Mouse (Mus musculus): Measurements from ENCODE around the gene Il21r. TPM values are rescaled to one million over a fixed set of nuclear protein-coding genes. Genes with fewer than 3 reads are reported as not detected.

The Il21r gene
- polyA plus RNA-seq, 1 experiment from 2014 or later: 0.55 TPM

DNA sequence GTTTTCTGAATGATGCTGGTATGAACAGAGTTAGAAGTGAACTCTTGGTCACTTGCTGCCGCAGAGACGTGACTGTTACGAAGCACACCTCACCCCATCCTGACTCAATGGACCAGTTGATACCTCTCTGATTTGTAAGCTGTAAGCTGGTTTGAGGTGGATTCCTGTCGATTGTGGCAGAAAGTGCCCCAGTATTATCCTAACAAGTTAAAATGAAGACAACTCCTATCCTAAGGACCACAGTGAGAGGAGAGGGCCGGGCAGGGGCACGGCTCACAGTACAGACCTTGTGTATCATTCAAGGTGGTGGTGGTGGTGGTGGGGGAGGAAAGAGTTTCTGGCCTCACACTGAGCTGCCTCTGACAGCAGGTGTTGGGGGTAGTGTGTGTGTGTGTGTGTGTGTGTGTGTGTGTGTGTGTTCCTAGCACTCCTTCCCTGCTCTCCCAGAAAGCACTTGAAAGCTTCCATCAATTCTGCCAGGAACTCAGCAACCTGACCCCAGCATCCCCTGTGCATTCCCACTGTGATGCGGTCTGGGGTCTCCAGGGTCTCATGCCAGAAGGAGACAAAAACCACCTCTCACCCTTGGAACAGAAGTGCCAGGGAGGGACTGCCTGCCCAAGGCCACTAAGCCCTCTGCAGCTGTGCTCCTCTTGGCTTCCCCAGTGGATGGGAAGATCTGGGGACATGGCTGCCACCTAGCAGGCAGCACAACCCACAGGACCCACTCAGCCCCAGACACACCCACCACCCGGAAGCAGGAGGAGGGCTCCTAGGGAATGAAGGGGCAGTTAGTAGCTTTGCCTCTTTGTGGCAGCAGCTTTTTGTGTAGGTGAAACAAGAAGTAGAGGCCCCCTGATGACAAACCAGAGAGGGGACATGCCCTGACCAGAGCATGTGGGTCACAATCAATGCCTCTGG lies 34.3 kb downstream of the Il21r start:
- ATAC-seq (ENCODE audit: low FRiP score, low read depth): no peak
- H3K9ac ChIP-seq: no peak overlapping the region

DNA sequence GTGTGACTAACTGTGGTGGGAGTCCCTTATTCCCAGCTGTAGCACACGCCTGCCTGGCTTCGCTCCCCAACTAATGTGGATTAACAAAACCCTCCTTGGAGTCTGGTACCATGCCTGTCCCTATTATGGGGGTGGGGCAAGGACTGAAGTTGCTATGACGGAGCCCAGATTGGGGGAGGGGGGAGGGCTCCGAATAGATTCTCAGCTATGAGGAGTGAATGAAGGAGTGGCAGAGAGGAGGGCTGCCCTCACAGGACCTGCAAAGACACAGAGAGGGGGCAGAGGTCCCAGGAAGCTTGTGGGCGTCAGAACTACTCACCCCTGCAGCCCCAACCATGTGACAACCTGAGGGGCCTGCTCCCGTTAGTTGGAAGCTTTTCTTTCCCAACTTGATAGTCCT lies 35.1 kb downstream of the Il21r start:
- Histone ChIP-seq H3K4me2 (replicated peaks) (no peak overlapping the region), H3K9ac (no peak overlapping the region), H3K27me3 (no peaks in the 10 kb centered on the region), H3K27ac (no peak overlapping the region), H3K4me3 (no peak overlapping the region), H3K36me3 (peaks cover 42% of the 10 kb centered on the region), H3K4me1 (peaks cover 28% of the 10 kb centered on the region), H3K9me3 (no peaks in the 10 kb centered on the region)
- 75% methylated on average over 6 of the region's 6 CpGs for WGBS
- no peak for ATAC-seq (ENCODE audit: low FRiP score, low read depth)

More for the DNA sequence above, 34.3 kb downstream of the Il21r start:
- WGBS: 81% methylated on average over 8 of the region's 8 CpGs
- H3K9me3 ChIP-seq: no peaks in the 10 kb centered on the region
- H3K4me3 ChIP-seq: no peak overlapping the region
- H3K4me2 ChIP-seq (replicated peaks): no peak overlapping the region
- H3K27ac ChIP-seq: no peak overlapping the region
- H3K36me3 ChIP-seq: peaks cover 33% of the 10 kb centered on the region
- no peaks in the 10 kb centered on the region for H3K27me3 ChIP-seq
- peaks cover 28% of the 10 kb centered on the region for H3K4me1 ChIP-seq

DNA sequence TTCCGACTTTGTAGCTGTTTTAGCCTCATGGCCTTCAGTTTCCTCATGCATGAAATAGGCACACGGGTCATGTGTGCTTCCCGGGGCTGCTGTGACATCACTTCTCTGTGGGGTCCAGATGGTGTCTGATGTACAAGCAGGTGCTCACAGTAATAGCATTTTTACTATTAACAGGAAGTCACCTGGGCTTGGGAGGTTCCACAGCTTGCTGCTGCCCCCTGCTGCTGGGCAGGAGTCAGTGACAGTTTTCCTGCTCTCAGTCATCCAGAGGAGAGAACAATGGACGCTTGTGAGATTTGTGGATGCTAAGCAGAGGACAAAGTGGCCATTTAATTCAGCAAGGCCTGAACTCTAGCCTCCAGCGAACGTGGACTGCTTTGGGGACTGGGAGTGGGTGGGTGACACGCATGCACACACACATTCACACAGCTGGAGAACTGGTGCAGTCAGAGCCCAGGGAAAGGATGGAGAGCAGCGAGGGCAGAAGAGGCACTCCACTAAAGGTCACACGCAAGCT lies 35.7 kb downstream of the Il21r start:
- no peaks in the 10 kb centered on the region for H3K27me3 ChIP-seq
- H3K9ac ChIP-seq: 0 out of 2 replicates have a peak overlapping the region, but pooled peaks have one; percentile 5
- WGBS: 39% methylated on average over 9 of the region's 9 CpGs
- no peak overlapping the region for H3K4me3 ChIP-seq
- peak; percentile 60 for ATAC-seq (ENCODE audit: low FRiP score, low read depth)
- H3K36me3 ChIP-seq: peaks cover 48% of the 10 kb centered on the region
- no peak overlapping the region for H3K4me2 ChIP-seq (replicated peaks)
- H3K9me3 ChIP-seq: no peaks in the 10 kb centered on the region
- peaks cover 28% of the 10 kb centered on the region for H3K4me1 ChIP-seq
- peak overlapping the region; percentile 55 for H3K27ac ChIP-seq

DNA sequence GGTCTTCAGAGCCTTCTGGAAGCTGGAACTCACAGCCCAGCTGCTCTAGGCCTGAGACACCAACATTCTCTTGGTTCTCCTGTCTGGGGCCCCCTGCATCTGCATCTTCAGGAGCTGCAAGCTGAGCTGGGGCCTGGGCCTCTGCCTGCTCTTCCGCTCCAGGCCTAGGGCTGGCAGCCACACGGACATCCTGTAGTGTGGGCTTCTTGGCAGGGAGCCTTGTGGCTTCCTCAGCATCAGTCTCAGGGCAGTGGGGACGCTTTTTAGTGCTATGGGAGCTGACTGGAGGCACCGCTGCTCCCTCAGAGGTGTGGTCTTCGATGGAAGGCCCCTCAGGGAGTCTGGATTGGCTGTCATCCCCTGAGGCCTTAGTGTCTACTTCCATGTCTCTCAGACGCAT lies 40.7 kb downstream of the Il21r start:
- H3K27ac ChIP-seq: no peak overlapping the region
- WGBS: 87% methylated on average over 6 of the region's 6 CpGs
- ATAC-seq (ENCODE audit: low FRiP score, low read depth): no peak
- H3K4me3 ChIP-seq: no peak overlapping the region
- H3K9me3 ChIP-seq: no peaks in the 10 kb centered on the region
- peaks cover 97% of the 10 kb centered on the region for H3K36me3 ChIP-seq
- no peak overlapping the region for H3K4me2 ChIP-seq (replicated peaks)
- no peak overlapping the region for H3K9ac ChIP-seq
- H3K4me1 ChIP-seq: peaks cover 8% of the 10 kb centered on the region; the same call in 1 of the 2 replicates
- no peaks in the 10 kb centered on the region for H3K27me3 ChIP-seq

DNA sequence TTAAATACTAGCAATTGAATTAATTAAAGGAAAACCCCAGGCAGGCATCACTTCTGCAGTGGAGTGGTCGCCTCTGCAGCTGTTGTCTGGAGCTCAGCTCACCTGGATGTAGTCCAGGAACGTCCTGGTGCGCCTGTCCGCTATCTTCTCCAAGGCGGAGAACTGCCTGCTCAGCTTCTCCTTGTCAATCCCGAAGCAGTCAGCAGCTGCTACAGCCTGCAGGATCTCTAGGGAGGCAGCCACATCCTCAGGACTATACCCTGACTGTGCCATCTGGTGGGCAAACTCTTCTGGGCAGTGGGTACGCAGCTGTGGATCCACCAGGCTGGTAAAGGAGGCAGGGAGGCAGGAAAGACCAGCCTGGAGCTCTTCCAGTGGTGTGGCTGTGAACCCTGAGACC lies 42.2 kb downstream of the Il21r start:
- H3K9me3 ChIP-seq: no peaks in the 10 kb centered on the region
- no peak overlapping the region for H3K27ac ChIP-seq
- no peaks in the 10 kb centered on the region for H3K27me3 ChIP-seq
- WGBS: 93% methylated on average over 7 of the region's 7 CpGs
- H3K4me3 ChIP-seq: no peak overlapping the region
- H3K9ac ChIP-seq: no peak overlapping the region
- no peak for ATAC-seq (ENCODE audit: low FRiP score, low read depth)
- H3K4me1 ChIP-seq: no peaks in the 10 kb centered on the region
- H3K4me2 ChIP-seq (replicated peaks): no peak overlapping the region
- H3K36me3 ChIP-seq: peaks cover 100% of the 10 kb centered on the region

DNA sequence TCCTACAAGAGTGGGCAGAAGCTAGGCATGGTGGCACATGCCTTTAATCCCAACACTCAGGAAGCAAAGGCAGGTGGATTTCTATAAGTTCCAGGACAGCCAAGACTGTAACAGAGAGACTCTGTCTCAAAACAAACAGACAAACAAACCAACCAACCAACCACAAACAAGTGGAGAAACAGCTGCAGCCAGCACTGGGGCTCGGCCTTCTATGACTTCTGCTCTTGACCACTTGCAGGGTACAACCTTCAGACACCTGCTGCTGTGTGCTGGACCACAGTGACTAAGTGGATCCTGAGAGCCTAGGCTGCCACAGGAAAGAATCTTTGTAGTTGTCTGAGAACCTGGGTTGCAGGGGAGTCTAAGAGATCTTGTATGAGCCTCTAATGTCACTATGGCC lies 45.8 kb downstream of the Il21r start:
- Histone ChIP-seq H3K4me3 (no peak overlapping the region), H3K9me3 (no peaks in the 10 kb centered on the region), H3K36me3 (peaks cover 100% of the 10 kb centered on the region), H3K4me1 (no peaks in the 10 kb centered on the region), H3K27ac (no peak overlapping the region), H3K9ac (no peak overlapping the region), H3K4me2 (replicated peaks) (no peak overlapping the region), H3K27me3 (no peaks in the 10 kb centered on the region)
- ATAC-seq (ENCODE audit: low FRiP score, low read depth): no peak
- WGBS: 95% methylated on average over 1 of the region's 1 CpGs

DNA sequence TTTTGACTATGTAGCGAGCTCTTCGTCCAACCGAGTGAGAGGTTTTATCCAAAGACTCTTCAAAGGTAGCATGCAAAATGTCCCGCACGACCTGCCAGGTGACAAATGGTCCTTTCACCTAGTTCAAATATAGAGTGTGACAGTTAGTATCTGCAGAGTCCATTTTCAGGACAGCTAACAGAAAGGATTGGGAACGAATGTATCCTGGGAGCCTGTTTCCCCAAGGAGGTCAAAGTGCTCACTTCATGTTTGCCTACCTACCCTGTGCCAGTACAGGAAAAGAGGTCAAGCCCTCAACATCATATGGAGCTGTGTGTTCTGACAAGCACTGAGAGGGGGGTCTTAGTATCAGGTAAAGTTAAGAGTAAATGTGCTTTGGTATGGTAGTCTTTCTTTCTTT lies 54.3 kb downstream of the Il21r start:
- H3K4me1 ChIP-seq: no peaks in the 10 kb centered on the region
- no peaks in the 10 kb centered on the region for H3K9me3 ChIP-seq
- H3K27ac ChIP-seq: no peak overlapping the region
- no peak overlapping the region for H3K4me2 ChIP-seq (replicated peaks)
- H3K4me3 ChIP-seq: no peak overlapping the region
- H3K27me3 ChIP-seq: no peaks in the 10 kb centered on the region
- H3K9ac ChIP-seq: no peak overlapping the region
- 95% methylated on average over 6 of the region's 6 CpGs for WGBS
- no peak for ATAC-seq (ENCODE audit: low FRiP score, low read depth)
- H3K36me3 ChIP-seq: peaks cover 100% of the 10 kb centered on the region

DNA sequence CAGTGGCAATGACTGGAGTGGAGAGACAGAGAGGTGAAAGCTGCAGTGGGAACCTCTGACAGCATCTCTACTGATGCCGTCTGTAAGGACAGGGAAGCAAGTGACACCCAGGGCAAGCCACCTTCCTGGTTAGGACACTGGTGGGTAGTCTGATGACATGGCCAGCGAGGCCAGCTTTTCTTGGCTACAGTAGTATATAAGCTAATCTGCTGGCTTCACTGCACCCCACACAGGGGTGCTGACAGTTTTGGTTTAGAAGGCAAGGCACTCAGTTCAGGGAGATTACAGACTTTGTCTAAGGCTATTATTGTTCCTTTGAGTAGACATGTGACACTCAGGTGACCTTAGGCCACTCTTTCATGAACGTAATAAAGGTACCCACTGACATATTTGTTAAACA lies 60.4 kb downstream of the Il21r start:
- Histone ChIP-seq H3K36me3 (peaks cover 93% of the 10 kb centered on the region), H3K27ac (no peak overlapping the region), H3K4me2 (replicated peaks) (no peak overlapping the region), H3K9me3 (no peaks in the 10 kb centered on the region), H3K27me3 (no peaks in the 10 kb centered on the region), H3K4me3 (no peak overlapping the region), H3K9ac (no peak overlapping the region), H3K4me1 (no peaks in the 10 kb centered on the region)
- ATAC-seq (ENCODE audit: low FRiP score, low read depth): no peak
- 85% methylated on average over 3 of the region's 3 CpGs for WGBS

DNA sequence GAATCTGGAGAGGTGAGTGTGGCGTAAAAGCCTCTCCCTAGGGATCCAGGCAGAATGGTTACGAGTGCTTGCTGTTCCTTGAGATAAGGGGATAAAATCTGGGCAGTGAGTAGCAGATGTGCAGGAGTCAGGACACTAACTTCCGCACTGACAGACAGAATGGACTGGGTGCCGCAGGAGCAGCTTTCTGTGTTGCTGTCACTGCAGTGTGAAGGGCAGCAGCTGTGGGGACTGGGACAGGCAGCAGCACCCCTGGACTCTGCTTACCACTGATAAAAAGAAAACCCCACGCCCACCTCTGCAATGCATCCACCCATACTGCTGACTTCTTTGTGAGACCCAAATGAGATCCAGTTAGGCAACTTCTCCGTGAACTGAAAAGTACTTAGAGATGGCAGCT lies 67.6 kb downstream of the Il21r start:
- H3K9me3 ChIP-seq: no peaks in the 10 kb centered on the region
- no peak for ATAC-seq (ENCODE audit: low FRiP score, low read depth)
- H3K27ac ChIP-seq: no peak overlapping the region
- no peak overlapping the region for H3K4me2 ChIP-seq (replicated peaks)
- H3K4me1 ChIP-seq: no peaks in the 10 kb centered on the region
- H3K9ac ChIP-seq: no peak overlapping the region
- no peaks in the 10 kb centered on the region for H3K27me3 ChIP-seq
- 92% methylated on average over 6 of the region's 6 CpGs for WGBS
- no peak overlapping the region for H3K4me3 ChIP-seq
- H3K36me3 ChIP-seq: peaks cover 100% of the 10 kb centered on the region

DNA sequence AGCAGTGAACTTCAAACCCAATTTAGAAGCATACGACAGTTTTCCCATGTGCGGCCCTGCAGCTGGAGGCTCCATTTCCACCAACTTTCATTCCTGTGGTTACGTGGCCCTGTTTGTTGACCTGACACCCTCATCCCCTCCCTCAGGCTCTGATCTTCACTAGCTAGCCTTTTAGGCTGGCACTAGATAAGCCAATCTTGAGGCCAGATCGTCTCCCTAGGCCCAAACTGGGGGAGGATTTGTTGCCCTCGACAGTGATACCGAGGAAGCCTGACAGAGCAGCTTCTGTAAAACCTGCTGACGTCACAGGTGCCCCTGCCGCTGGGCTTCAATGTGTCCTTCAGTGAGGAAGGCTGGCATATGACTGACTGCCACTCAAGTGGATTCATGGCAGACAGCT lies 68.2 kb downstream of the Il21r start:
- no peak overlapping the region for H3K4me2 ChIP-seq (replicated peaks)
- H3K4me3 ChIP-seq: no peak overlapping the region
- H3K9ac ChIP-seq: no peak overlapping the region
- no peaks in the 10 kb centered on the region for H3K4me1 ChIP-seq
- no peaks in the 10 kb centered on the region for H3K9me3 ChIP-seq
- H3K36me3 ChIP-seq: peaks cover 100% of the 10 kb centered on the region
- no peak for ATAC-seq (ENCODE audit: low FRiP score, low read depth)
- WGBS: 88% methylated on average over 8 of the region's 8 CpGs
- no peak overlapping the region for H3K27ac ChIP-seq
- no peaks in the 10 kb centered on the region for H3K27me3 ChIP-seq

DNA sequence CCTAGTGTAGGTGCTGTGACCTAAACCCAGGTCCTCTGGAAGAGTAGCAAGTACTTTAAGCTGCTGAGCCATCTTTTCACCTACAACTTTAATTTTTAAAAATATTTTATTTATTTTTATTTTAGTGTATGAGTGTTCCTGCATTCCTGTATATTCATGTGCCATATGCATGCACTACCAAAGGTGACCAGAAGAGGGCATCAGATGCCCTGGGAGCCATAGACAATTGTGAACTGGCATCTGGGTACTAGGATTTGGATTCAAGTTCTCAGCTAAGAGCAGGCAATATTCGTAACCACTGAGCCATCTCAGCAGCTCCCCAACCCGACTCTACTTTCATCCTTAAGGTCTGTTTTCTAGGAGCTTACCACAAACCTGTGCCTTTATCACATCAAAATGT lies 71.7 kb downstream of the Il21r start:
- no peak for ATAC-seq (ENCODE audit: low FRiP score, low read depth)
- 72% methylated on average over 2 of the region's 2 CpGs for WGBS
- Histone ChIP-seq H3K9me3 (no peaks in the 10 kb centered on the region), H3K27ac (no peak overlapping the region), H3K4me3 (no peak overlapping the region), H3K36me3 (peaks cover 100% of the 10 kb centered on the region), H3K9ac (no peak overlapping the region), H3K4me2 (replicated peaks) (no peak overlapping the region), H3K27me3 (no peaks in the 10 kb centered on the region), H3K4me1 (no peaks in the 10 kb centered on the region)

DNA sequence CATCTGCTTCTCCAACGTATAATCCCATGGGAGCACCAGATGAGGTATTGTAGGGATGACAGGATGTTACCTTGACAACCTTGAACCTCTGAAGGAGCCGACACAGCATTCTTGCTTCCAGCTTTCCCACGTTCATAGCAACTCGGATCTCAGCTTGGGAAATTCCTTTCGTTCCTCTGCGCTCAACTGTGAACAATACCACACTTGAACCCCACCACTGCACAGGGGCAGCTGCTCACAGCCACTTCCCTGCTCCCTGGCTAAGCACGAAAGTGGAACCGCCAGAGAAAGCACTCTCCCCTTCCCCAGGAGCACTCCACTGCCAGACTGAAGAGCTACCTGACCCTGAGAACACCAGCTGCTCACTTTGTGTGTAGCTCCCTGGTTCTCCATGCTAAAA lies 75.5 kb downstream of the Il21r start:
- 91% methylated on average over 8 of the region's 8 CpGs for WGBS

More for the DNA sequence above, 75.5 kb downstream of the Il21r start:
- Histone ChIP-seq H3K4me3 (no peak overlapping the region), H3K9me3 (no peaks in the 10 kb centered on the region), H3K27ac (no peak overlapping the region), H3K9ac (no peak overlapping the region), H3K4me2 (replicated peaks) (no peak overlapping the region), H3K4me1 (no peaks in the 10 kb centered on the region), H3K27me3 (no peaks in the 10 kb centered on the region), H3K36me3 (peaks cover 92% of the 10 kb centered on the region)
- no peak for ATAC-seq (ENCODE audit: low FRiP score, low read depth)

Data from limb, embryonic 13.5 days (tissue).